Mouse (Mus musculus): ENCODE measurements around the gene Dnali1.

The Dnali1 gene

GRCm38 (mm10) chr4:125029891-125030614 is 35.5 kb downstream of the Dnali1 start:
- DNase-seq: peak; percentile 82 to 83

- no peak for DNase-seq
Observed at GRCm38 (mm10) chr4:125020780-125021538, 44.5 kb downstream of the Dnali1 start.

GRCm38 (mm10) chr4:125017431-125017830 is 48.1 kb downstream of the Dnali1 start:
- no peak for DNase-seq

GRCm38 (mm10) chr4:125015806-125016635 is 49.5 kb downstream of the Dnali1 start, which contains the start of gene Gnl2:
TSS of gene Gnl2 (plus strand) at chr4:125016585.
- no peak for DNase-seq

- no peak for DNase-seq
Observed at GRCm38 (mm10) chr4:125008712-125009111, 56.8 kb downstream of the Dnali1 start.

- no peak for DNase-seq
Observed at GRCm38 (mm10) chr4:125008220-125008619, 57.3 kb downstream of the Dnali1 start.

- no peak for DNase-seq
Observed at GRCm38 (mm10) chr4:125007460-125007859, 58.0 kb downstream of the Dnali1 start.

Data from thymus, adult 18-20 months (tissue).